Mouse (Mus musculus) heart, adult 2 months (tissue): ENCODE results near the gene Gm17349. TPM values are rescaled to one million over a fixed set of nuclear protein-coding genes. Genes with fewer than 3 reads are reported as not detected.

Experiments
- DNase-seq, 2 experiments: peaks; one replicate each; pipeline ENCODE4 v3.0.0; 2021
- H3K27ac ChIP-seq: fragments of 200-600 bp; 2 replicates; pipeline ENCODE4 v1.8.1; 2022
- H3K27me3 ChIP-seq: fragments of 200-500 bp; 2 replicates; pipeline ENCODE4 v1.6.1; 2012; ENCODE audit warnings: mild to moderate bottlenecking, low read length, inconsistent platforms, mixed read lengths; ENCODE audit not compliant: control insufficient read depth, insufficient read depth
- H3K36me3 ChIP-seq: fragments of 200-500 bp; 2 replicates; pipeline ENCODE4 v1.6.1; 2012; ENCODE audit warnings: low read length, inconsistent platforms; ENCODE audit not compliant: control insufficient read depth, insufficient read depth
- H3K4me1 ChIP-seq: fragments of 200-500 bp; 2 replicates; pipeline ENCODE4 v1.6.1; 2011; ENCODE audit warnings: low read length; ENCODE audit not compliant: control insufficient read depth, insufficient read depth
- H3K4me3 ChIP-seq: fragments of 200-600 bp; 2 replicates; pipeline ENCODE4 v1.8.1; 2022
- H3K79me2 ChIP-seq: fragments of 200-500 bp; replicated peaks from 2 replicates; pipeline ENCODE4 v1.6.1; 2012; ENCODE audit warnings: mild to moderate bottlenecking, inconsistent platforms, low read length, moderate library complexity, mixed read lengths; ENCODE audit not compliant: control insufficient read depth, insufficient read depth
- H3K9ac ChIP-seq: fragments of 200-500 bp; 2 replicates; pipeline ENCODE4 v1.6.1; 2012; ENCODE audit warnings: low read depth, mild to moderate bottlenecking, control low read depth, inconsistent platforms, low read length, mixed read lengths
- CTCF ChIP-seq: fragments of 200-600 bp; IDR thresholded peaks from 2 replicates; pipeline ENCODE4 v1.8.1; 2022; ENCODE audit warnings: antibody characterized with exemption, mild to moderate bottlenecking, moderate library complexity
- EP300 ChIP-seq: fragments of 200-500 bp; IDR thresholded peaks from 2 replicates; pipeline ENCODE4 v1.6.1; 2011; ENCODE audit warnings: low read depth, low read length, control low read depth; ENCODE audit not compliant: insufficient read depth
- POLR2A ChIP-seq: fragments of 200-500 bp; IDR thresholded peaks from 2 replicates; pipeline ENCODE4 v1.6.1; 2011; ENCODE audit warnings: mild to moderate bottlenecking, low read depth, low read length, control low read depth; ENCODE audit not compliant: insufficient read depth
- WGBS: fragments of 180-500 bp; shearing (Covaris S2); methylation state at CpG from one replicate; pipeline ENCODE4 v1.1.7; 2018; 5-methylcytosine and 5-hydroxymethylcytosine counted together
- intact Hi-C: fragments of 180-260 bp; cut with DNase I; formaldehyde crosslinking; loops from one replicate; pipeline ENCODE4 v1.15.1; 2025
- polyA plus RNA-seq: library from polyadenylated mRNA; depleted of rRNA; stranded (reverse); fragments of >200 nt; gene quantifications from 2 replicates; pipeline ENCODE4 v1.2.3, GENCODE M21; 2012
- total RNA-seq, 2 experiments: library from RNA; stranded (reverse); gene quantifications; 2 replicates each; pipeline ENCODE4 v1.2.3; 2021

The Gm17349 gene
- total and polyA plus RNA-seq, 3 experiments: 3.7 to 4.1 TPM; not detected in 1

GRCm38 (mm10) chr15:99712666-99713559 is 7.6 kb upstream of the Gm17349 start:
- TF ChIP-seq EP300: no peak
- no peak for TF ChIP-seq POLR2A
- no peak for TF ChIP-seq CTCF
- no peak overlapping the region for H3K9ac ChIP-seq
- no peaks in the 10 kb centered on the region for H3K36me3 ChIP-seq
- H3K4me1 ChIP-seq: peaks cover 6% of the 10 kb centered on the region
- H3K27ac ChIP-seq: no peak overlapping the region; the same call in 1 of the 2 replicates
- H3K79me2 ChIP-seq: no peaks in the 10 kb centered on the region
- no peaks in the 10 kb centered on the region for H3K27me3 ChIP-seq
- intact Hi-C loops: loop anchor here (5.0 kb wide), 1 partner anchor 194 kb away; no protein-coding TSS in a partner anchor
- WGBS: 59% methylated on average over 13 of the region's 13 CpGs
- H3K4me3 ChIP-seq: no peak overlapping the region
- no peak for DNase-seq

- H3K4me1 ChIP-seq: peaks cover 5% of the 10 kb centered on the region
- H3K27me3 ChIP-seq: no peaks in the 10 kb centered on the region
- H3K4me3 ChIP-seq: no peak overlapping the region
- WGBS: 72% methylated on average over 3 of the region's 3 CpGs
- no peak for DNase-seq
- H3K27ac ChIP-seq: no peak overlapping the region
- H3K9ac ChIP-seq: no peak overlapping the region
- TF ChIP-seq EP300 (no peak), POLR2A (no peak), CTCF (no peak)
- intact Hi-C loops: loop anchor here (5.0 kb wide), 1 partner anchor 196 kb away; no protein-coding TSS in a partner anchor
- no peaks in the 10 kb centered on the region for H3K36me3 ChIP-seq
- no peaks in the 10 kb centered on the region for H3K79me2 ChIP-seq
Measured at GRCm38 (mm10) chr15:99711491-99711890, 6.2 kb upstream of the Gm17349 start.

GRCm38 (mm10) chr15:99710221-99711190 is 5.2 kb upstream of the Gm17349 start:
- TF ChIP-seq CTCF (no peak), EP300 (no peak), POLR2A (no peak)
- Histone ChIP-seq H3K27ac (no peak overlapping the region), H3K4me1 (peaks cover 1% of the 10 kb centered on the region; the same call in 1 of the 2 replicates), H3K79me2 (no peaks in the 10 kb centered on the region), H3K36me3 (peaks cover 5% of the 10 kb centered on the region), H3K9ac (no peak overlapping the region), H3K4me3 (no peak overlapping the region), H3K27me3 (no peaks in the 10 kb centered on the region)
- 81% methylated on average over 10 of the region's 10 CpGs for WGBS
- no peak for DNase-seq
- intact Hi-C loops: loop anchor here (5.0 kb wide), 1 partner anchor 197 kb away; no protein-coding TSS in a partner anchor

- intact Hi-C loops: no loop called here
Measured at GRCm38 (mm10) chr15:99708176-99708575, 2.9 kb upstream of the Gm17349 start.

GRCm38 (mm10) chr15:99704881-99705280 is 409 bp downstream of the Gm17349 start:
- Histone ChIP-seq H3K4me3 (no peak overlapping the region; the same call in 1 of the 2 replicates), H3K27me3 (no peaks in the 10 kb centered on the region), H3K27ac (peak overlapping the region; percentile 99), H3K36me3 (peaks cover 5% of the 10 kb centered on the region), H3K79me2 (no peaks in the 10 kb centered on the region), H3K9ac (peak overlapping the region; percentile 51), H3K4me1 (peaks cover 4% of the 10 kb centered on the region)
- intact Hi-C loops: no loop called here
- peak in 1 of 2 experiments; percentile 70 for DNase-seq
- TF ChIP-seq EP300: peak; percentile 47; the same call in 1 of the 2 replicates
- peak; percentile 79 for TF ChIP-seq POLR2A
- peak; percentile 3; the same call in 1 of the 2 replicates for TF ChIP-seq CTCF
- 27% methylated on average over 7 of the region's 7 CpGs for WGBS

More at GRCm38 (mm10) chr15:99708176-99708575, 2.9 kb upstream of the Gm17349 start:
- WGBS: 93% methylated on average over 13 of the region's 13 CpGs
- TF ChIP-seq EP300: no peak
- no peak for TF ChIP-seq CTCF
- no peak for TF ChIP-seq POLR2A
- H3K36me3 ChIP-seq: peaks cover 5% of the 10 kb centered on the region
- H3K4me3 ChIP-seq: no peak overlapping the region
- no peak overlapping the region for H3K27ac ChIP-seq
- no peaks in the 10 kb centered on the region for H3K79me2 ChIP-seq
- no peaks in the 10 kb centered on the region for H3K27me3 ChIP-seq
- no peak for DNase-seq
- H3K9ac ChIP-seq: no peak overlapping the region
- peaks cover 2% of the 10 kb centered on the region; the same call in 1 of the 2 replicates for H3K4me1 ChIP-seq
